Mouse (Mus musculus) cerebellum, postnatal 14 days (tissue): ENCODE results near the gene Rgl2.

ENCODE experiments used
- DNase-seq, 2 experiments: peaks; one replicate each; pipeline ENCODE4 v3.0.0; 2021; ENCODE audit warnings: mixed read lengths in 2 of 2

The Rgl2 gene

DNA sequence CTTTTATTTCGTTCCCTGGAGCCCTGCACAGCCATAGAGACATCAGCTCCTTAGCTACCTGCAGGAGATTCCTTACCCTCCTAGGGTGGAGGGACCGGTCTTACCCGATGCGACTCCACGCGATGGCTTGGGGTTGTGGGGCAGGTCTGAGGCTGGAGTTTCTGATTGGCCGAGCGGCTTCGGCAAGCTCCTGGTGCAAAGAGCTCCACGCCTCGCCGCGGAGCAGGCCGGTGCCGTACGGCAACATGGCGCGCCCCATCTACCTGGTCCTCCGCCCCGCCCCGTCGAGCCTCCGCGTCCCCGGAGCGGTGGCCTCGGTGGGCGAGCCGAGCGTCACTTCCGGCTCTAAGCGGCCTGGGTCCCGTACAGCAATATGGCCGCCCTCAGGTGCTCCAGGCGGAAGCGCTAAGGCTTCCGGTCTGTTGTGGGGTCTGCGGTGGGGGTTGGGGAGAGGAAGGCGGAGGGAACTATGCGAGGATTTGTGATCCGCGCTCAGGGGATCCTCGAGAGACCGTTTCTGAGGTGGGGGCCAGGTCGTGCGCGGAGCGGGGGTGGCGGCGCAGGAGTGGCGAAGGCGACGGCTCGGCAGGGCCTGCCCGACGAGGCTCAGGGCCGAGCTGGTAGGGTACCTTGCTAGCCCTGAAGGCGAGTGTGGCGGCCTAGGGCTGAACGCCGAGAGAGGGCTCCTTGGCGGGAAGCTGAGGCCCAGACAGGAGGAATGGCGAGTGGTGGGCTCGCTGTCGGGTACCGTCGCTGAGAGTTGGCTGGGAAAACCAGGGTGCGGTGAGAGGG lies 20.1 kb upstream of the Rgl2 start, which contains the start of gene Daxx:
Gene Daxx (plus strand): TSS at position 338 of the 792 bp plus-strand sequence.
- DNase-seq: peak; percentile 98 to 99

DNA sequence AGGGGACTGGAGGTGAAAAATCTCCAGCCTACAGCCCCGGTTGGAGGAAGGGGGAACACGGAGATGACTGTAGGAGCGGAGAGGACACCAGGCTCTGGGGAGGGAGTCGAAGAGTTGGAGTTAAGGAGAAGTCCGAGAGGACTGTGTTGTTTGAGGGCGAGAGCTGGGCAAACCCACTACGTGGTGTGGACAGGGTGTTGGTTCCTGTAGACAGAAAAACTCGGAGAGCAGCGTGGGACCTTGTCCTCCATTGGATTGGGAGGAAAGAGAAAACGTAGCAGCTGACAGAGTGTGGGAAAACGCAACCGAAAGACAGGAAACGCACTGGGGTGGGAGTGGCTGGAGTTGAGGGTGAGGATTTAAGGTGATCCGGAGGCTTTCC lies 19.5 kb upstream of the Rgl2 start:
- no peak for DNase-seq

DNA sequence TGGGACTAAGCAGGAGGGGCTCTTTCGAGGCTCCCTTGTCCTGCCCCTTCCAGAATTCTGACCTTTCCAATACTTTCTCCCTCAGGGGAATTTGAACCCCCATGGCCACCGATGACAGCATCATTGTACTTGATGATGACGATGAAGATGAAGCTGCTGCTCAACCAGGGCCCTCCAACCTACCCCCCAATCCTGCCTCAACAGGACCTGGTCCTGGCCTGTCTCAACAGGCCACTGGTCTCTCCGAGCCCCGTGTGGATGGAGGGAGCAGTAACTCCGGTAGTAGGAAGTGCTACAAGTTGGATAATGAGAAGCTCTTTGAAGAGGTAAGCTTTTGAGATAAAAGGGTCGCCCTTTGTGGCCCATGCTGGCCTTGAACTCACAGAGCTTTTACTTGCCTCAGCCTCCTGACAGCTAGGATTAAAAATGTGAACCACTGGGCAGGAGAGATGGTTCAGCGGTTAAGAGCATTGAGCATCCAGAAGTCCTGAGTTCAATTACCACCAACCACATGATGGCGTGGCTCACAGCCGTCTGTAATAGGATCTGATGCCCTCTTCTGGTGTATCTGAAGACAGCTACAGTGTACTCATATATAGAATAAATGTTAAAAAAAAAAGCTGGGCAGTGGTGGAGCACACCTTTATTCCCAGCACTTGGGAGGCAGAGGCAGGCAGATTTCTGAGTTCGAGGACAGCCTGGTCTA lies 18.8 kb upstream of the Rgl2 start:
- DNase-seq: no peak

DNA sequence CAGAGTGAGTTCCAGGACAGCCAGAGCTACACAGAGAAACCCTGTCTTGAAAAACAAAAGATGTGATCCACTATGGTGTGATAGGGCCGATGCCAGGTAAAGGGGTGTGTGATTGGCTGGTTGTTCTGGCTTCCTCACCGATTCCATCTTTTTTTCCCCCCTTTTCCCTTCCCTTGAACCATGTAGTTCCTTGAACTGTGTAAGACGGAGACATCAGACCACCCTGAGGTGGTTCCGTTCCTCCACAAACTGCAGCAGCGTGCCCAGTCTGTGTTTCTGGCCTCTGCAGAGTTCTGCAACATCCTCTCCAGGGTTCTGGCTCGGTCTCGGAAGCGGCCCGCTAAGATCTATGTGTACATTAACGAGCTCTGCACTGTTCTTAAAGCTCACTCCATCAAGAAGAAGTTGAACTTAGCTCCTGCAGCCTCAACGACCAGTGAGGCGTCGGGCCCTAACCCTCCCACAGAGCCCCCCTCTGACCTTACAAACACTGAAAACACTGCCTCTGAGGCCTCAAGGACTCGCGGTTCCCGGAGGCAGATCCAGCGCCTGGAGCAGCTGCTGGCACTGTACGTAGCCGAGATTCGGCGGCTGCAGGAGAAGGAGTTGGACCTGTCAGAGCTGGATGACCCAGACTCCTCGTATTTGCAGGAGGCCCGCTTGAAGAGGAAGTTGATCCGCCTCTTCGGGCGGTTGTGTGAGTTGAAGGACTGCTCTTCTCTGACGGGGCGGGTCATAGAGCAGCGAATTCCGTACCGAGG lies 18.1 kb upstream of the Rgl2 start:
- no peak for DNase-seq

DNA sequence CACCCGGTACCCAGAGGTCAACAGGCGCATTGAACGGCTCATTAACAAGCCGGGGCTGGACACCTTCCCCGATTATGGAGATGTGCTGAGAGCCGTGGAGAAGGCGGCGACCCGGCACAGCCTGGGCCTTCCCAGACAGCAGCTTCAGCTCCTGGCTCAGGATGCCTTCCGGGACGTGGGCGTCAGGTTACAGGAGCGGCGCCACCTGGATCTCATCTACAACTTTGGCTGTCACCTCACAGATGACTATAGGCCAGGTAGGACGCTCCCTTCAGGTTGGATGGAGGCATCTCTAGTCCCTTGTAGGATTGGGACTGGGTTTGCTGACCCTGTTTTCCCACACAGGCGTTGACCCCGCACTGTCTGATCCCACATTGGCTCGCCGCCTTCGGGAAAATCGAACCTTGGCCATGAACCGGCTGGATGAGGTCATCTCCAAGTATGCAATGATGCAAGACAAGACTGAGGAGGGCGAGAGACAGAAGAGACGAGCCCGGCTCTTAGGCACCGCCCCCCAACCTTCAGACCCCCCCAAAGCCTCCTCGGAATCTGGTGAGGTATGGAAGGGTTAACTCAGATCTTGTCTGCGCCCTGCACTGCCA lies 17.4 kb upstream of the Rgl2 start:
- DNase-seq: no peak

DNA sequence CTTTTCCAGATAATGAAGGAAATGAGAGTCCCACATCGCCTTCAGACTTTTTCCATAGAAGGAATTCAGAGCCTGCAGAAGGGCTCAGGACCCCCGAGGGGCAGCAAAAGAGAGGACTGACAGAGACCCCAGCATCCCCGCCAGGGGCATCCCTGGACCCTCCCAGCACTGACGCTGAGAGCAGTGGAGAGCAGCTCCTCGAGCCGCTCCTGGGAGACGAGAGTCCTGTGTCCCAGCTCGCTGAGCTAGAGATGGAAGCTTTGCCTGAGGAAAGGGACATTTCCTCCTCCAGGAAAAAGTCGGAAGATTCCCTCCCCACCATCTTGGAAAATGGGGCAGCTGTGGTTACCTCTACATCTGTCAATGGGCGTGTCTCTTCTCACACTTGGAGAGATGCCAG lies 16.1 kb upstream of the Rgl2 start:
- no peak for DNase-seq

DNA sequence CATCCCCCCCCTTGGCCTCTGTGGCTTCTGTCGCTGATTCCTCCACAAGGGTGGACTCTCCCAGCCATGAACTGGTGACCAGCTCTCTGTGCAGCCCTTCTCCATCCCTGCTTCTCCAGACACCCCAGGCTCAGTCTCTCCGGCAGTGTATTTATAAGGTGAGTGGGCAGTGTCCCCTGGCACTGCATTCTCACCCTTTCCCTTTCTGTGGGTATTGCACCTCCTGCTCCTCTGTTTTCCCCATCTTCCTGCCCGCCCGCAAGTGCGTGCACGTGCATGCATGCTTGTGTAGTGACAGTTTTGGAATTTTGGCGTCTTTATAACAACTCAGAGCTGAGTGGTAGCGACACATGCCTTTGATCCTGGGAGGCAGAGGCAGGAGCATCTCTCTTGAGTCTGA lies 15.4 kb upstream of the Rgl2 start:
- no peak for DNase-seq

DNA sequence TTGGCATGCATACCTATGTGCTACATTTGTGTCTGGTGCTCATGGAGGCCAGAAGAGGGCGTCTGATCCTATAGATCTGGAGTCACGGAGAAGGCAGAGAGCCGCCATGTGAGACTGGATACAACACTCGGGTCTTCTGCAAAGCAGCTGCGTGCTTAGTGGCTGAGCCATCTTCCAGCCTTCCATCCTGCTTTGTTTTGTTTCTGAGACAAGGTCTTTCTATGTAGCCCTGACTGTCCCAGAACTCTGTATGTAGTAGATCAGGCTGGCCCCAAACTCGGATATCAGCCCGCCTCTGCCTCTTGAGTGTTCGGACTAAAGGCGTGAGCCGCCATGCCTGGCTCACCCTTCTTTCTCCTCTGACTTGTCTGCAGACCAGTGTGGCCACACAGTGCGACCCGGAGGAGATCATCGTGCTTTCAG lies 14.4 kb upstream of the Rgl2 start:
- DNase-seq: no peak

DNA sequence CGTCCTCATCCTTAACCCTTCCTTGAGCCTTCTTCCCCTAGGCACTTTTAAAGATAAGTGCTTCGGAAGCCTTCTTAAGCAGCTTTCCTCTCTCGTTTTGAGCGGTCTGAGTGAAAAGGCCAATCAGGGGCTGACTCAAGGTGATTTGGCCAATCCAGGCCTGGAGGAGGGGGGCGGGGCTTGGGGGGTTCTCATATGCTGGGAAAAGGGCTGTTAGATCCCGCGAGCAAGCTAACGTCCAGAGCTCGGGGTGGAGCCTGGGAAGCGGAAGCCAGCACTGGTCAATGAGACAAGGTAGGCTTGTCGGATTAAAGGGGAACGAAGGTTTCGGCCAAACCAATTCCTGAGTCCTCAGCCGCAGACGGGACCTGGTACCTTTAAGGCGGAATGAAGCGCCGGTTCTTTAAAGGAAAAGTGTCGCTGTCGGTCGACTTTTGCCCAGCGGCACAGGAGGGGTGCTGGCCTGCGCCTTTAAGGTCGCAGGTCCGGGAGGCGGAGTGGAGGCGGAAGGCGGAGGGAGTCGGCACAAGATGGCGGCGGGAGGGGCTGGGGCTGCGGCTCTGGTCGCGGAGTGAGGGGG lies 13.6 kb upstream of the Rgl2 start, which contains the start of the genes Tapbp and Zbtb22:
Gene Tapbp (plus strand): TSS at position 229 of the 580 bp plus-strand sequence.
Gene Zbtb22 (plus strand): TSS at position 234 of the 580 bp plus-strand sequence.
- peak; percentile 98 to 99 for DNase-seq

DNA sequence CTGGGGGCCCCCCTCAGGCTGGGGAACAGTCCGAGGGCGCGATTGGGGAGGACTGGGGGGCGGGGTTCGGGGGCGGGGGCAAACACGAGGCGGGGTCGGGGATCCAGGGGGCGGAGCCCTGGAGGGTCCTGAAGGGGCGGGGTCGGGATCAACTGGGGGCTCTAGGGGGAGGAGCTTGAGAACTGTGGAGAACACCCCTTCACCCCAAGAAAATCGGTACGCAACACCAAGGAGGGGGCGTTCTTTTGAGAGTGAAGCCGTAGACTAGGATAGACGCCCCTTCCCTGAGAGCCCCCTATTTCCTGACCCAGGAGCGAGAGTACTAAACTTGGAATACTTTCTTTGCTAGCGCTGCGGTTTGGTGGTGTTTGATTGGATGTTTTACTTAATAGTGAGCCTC lies 13.0 kb upstream of the Rgl2 start:
- no peak for DNase-seq

DNA sequence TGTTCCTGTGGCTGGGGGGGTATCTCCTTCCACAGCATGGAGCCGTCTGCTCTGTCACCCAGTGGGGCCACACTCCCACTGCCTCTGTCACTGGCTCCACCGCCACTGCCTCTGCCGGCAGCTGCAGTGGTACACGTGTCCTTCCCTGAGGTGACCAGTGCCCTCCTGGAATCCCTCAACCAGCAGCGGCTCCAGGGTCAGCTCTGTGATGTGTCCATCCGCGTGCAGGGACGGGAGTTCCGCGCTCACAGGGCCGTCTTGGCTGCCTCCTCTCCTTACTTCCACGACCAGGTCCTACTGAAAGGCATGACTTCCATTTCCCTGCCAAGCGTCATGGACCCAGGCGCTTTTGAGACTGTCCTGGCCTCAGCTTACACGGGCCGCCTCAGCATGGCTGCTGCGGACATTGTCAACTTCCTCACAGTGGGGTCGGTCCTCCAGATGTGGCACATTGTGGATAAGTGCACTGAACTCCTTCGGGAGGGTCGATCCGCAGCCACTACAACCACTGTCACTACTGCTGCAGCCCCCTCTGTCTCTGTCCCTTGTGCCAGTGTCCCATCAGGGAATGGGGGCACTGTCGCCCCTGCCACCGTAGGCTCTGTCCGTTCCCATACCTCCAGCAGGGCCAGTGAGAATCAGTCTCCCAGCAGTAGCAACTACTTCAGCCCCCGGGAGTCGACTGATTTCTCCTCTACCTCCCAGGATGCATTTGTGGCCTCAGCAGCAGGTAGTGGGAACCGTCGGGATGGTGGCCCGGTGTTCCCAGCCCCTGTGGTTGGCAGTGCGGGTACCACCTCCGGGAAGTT lies 12.3 kb upstream of the Rgl2 start:
- DNase-seq: peak in 1 of 2 experiments; percentile 26

DNA sequence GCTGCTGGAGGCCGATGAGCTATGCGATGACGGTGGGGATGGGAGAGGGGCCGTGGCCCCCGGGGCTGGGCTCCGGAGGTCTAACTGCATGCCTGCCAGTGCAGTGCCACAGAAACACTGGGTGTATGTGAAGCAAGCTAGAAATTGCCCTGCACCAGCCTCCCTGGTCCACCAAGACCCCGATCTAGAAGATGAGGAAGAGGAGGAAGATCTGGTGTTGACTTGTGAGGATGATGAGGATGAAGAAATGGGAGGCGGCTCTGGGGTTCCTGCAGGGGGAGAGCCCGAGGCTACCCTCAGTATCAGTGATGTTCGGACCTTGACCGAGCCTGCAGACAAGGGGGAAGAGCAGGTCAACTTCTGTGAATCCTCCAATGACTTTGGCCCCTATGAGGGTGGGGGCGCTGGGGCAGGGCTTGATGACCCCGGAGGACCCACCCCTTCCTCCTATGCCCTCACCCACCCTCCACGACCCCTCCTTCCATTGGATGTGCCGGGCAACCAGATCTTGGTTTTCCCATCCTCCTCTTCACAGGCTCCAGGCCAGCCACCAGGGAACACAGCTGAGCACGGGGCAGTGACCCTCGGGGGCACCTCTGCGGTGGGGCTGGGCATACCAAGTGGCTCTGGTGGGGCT lies 11.6 kb upstream of the Rgl2 start:
- DNase-seq: peak in 1 of 2 experiments; percentile 18

DNA sequence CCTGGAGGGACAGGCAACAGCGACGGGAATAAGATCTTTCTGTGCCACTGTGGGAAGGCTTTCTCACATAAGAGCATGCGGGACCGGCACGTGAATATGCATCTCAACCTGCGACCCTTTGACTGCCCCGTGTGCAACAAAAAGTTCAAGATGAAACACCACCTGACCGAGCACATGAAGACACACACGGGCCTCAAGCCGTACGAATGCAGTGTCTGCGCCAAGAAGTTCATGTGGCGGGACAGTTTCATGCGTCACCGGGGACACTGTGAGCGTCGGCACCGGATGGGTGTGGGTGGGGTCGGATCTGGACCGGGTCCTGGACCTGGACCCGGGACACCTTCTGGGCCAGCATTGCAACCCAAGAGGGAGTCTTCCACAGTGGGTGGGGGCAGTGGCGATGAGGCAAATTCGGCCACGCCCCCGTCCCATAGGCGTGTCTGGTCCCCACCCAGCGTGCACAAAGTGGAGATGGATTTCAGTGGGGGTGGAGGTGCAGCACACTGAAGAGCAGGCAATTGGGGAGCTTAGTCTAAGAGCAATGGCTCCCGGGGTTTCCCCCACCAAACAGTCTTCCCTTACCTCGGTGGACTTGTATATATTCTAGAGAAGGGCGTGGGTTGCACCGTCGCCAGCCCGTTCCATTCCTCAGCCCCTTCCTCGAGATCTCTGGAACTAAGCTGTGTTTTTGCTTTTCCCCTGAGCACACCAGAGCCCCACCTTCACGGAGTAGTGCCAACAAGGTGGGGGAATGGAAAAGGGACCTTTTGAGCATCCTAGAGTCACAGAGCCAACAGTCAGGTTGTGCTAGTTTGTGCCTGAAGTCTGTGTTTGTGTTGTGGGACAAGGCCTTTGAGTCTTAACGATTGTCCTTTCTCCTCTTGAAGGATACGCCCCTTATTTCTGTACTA lies 10.8 kb upstream of the Rgl2 start:
- DNase-seq: no peak

DNA sequence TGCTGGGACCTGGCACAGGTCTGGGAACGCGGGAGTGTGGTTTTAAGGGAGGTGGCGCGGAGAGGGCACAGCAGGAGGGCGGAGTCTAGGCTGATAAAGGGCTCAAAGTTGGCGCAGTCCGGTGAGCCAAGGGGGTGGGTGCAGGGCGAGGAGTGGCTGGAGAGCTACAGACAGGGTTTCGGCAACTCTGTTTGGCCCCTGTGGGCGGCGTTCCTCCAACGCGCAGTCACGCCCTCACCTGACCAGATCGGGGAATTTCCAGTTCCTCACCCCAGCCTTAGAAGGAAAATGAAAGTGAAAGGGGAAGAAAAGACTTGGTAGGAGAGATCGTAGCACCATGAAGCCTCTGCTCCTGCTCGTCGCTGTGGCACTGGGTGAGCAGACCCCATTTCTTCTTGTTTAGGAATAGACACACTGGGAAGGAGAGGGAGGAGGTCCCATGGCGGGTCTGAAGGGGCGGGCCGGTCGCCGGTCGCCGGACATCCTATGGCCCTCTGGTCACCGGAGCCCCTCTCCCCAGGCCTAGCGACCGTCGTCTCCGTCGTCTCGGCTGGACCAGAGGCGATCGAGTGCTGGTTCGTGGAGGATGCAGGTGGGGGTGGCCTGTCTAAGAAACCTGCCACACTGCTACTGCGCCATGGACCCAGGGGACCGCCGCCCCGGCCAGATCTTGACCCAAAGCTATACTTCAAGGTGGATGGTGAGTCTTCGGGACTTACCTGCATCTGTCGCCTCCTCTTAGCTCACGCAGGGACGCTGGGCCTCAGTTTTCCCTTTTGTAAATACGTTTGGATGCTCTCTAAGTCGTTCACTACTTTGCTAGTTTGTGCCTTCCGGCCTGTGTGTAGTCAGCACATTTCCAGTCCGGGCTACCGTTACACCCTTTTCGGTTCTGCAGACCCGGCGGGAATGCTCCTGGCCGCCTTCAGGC lies 9.7 kb upstream of the Rgl2 start:
- peak; percentile 66 to 78 for DNase-seq

DNA sequence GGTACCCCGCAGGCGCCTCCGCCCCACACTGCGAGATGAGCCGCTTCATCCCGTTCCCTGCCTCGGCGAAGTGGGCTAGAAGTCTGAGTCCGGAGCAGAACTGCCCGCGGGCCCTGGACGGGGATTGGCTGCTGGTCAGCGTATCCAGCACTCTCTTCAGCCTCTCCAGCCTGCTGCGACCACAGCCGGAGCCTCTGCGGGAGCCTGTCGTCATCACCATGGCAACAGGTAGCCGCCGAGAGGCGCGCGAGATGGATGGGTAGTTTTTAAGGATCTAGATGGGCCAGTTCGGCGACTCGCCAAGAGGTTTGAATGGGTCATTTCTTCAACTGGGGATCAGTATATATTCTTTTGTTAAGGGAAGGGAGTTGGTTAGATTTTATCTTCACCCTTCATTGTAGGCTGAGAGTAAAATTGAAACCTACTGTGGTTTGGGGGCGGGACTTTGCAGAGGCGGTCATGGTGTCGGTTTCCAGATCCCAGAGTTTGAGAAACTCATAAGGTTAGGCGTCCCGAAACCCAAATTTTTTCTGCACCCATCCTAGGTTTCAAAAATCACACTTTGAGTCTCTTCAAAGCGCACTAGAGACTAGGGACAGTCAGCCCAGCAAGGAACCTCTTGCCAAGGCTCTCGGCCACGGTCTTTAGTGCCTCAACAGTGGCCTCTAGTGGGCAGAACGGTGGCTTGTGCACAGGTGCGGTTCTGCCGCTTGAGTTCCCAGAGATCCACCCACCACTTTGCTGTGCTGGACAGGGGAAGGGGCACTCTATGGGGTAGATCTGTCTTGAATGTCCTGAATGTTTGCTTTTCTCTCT lies 8.9 kb upstream of the Rgl2 start:
- peak; percentile 95 to 97 for DNase-seq

DNA sequence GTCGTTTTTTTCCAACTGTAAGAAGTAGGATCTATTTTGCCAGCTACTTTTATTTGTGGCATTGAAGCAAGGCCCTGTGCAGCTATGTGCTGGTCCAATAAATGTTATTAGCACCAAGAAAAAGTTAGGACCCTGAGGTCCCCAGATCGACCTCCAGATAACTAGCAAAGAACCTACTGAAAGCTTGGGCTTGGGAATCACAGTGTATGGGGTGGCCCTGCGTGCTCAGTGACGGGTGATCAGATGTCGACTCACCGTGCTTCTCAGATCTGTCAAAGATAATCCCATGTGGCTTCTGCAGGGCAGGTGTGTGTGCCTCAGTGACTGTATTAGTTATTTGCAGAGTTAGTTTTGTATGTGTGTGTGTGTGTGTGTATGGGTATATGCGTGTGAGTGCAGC lies 8.0 kb upstream of the Rgl2 start:
- no peak for DNase-seq

DNA sequence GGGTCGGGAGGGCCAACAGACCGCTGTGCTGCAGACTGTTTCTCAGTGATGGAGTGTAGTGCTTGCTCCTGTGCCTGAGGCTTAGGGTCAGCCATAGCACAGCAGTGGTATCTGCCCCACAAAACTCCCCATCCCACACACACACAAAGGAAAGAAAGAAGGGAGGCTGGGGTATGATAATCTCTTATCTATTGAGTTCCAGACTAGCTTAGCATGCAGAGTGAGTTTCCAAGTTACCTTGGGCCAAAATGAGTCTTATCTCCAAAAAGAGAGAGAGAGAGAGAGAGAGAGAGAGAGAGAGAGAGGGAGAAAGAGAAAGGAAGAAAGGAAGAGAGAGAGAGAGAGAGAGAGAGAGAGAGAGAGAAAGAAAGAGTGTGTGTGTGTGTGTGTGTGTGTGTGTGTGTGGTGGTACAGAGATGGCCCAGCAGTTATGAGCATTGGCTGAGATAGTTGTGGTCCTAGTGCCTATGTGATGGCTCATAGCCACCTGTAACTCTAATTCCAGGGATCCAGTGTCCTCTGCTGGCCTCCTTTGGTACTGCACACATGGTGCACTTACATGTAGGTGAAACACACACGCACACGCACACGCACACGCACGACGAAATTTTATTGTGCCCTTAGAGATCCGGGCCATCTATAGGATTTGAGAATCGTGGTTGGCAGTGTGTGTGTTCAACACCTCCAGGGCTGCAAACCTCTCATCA lies 4.6 kb upstream of the Rgl2 start:
- DNase-seq: peak; percentile 56 to 86
